Mouse (Mus musculus) heart, postnatal 0 days (tissue): Measurements from ENCODE around the gene Neil1. TPM values are rescaled to one million over a fixed set of nuclear protein-coding genes. Genes with fewer than 3 reads are reported as not detected.

Source experiments
- ATAC-seq: fragments of 200-750 bp; cut with Nextera tagmentation; 2 replicates; pipeline ENCODE4 v1.8.0; 2017; ENCODE audit warnings: low read depth, moderate number of reproducible peaks, moderate library complexity; ENCODE audit not compliant: insufficient read depth
- DNase-seq: peaks from one replicate; pipeline ENCODE4 v3.0.0-alpha.2; 2016; ENCODE audit warnings: low spot score
- H3K27ac ChIP-seq: fragments of 300-500 bp; sonication (generic); 2 replicates; pipeline ENCODE4 v1.5.1; 2014; ENCODE audit warnings: low read depth, mild to moderate bottlenecking
- H3K27me3 ChIP-seq: fragments of 300-500 bp; sonication (generic); 2 replicates; pipeline ENCODE4 v1.6.1; 2014; ENCODE audit warnings: low read length, mixed read lengths; ENCODE audit not compliant: control insufficient read depth, insufficient read depth
- H3K36me3 ChIP-seq: fragments of 300-500 bp; sonication (generic); replicated peaks from 2 replicates; pipeline ENCODE4 v1.6.1; 2014; ENCODE audit warnings: low read length, mixed read lengths; ENCODE audit not compliant: control insufficient read depth, insufficient read depth
- H3K4me1 ChIP-seq: fragments of 300-500 bp; sonication (generic); 2 replicates; pipeline ENCODE4 v1.6.1; 2014; ENCODE audit warnings: antibody characterized with exemption; ENCODE audit not compliant: control insufficient read depth, insufficient read depth
- H3K4me2 ChIP-seq: fragments of 300-500 bp; sonication (generic); 2 replicates; pipeline ENCODE4 v1.6.1; 2014; ENCODE audit warnings: low read depth, mild to moderate bottlenecking, low read length, moderate library complexity
- H3K4me3 ChIP-seq: fragments of 300-500 bp; sonication (generic); 2 replicates; pipeline ENCODE4 v1.5.1; 2014; ENCODE audit warnings: low read depth, low read length
- H3K9ac ChIP-seq: fragments of 300-500 bp; sonication (generic); replicated peaks from 2 replicates; pipeline ENCODE4 v1.6.1; 2014; ENCODE audit warnings: low read depth, low read length, mixed read lengths
- H3K9me3 ChIP-seq: fragments of 300-500 bp; sonication (generic); replicated peaks from 2 replicates; pipeline ENCODE4 v1.6.1; 2016; ENCODE audit warnings: low read length; ENCODE audit not compliant: control insufficient read depth
- CTCF ChIP-seq: IDR thresholded peaks from 2 replicates; pipeline ENCODE4 v1.5.1; 2016; ENCODE audit warnings: antibody characterized with exemption, control low read depth, low read depth
- EP300 ChIP-seq: IDR thresholded peaks from 2 replicates; pipeline ENCODE4 v1.6.1; 2016; ENCODE audit warnings: antibody characterized with exemption, low read depth
- WGBS: fragments of 180-500 bp; shearing (Covaris S2); extraction: QIAGEN DNeasy Blood & Tissue Kit; methylation state at CpG from one replicate; pipeline ENCODE4 v1.1.7; 2014; 5-methylcytosine and 5-hydroxymethylcytosine counted together
- polyA plus RNA-seq: library from polyadenylated mRNA; unstranded; fragments of >200 nt; fragmentation: Nextera tagmentation; extraction: Ambion mirVana; gene quantifications from 2 replicates; pipeline ENCODE4 v1.2.1, GENCODE M21; 2015
- total RNA-seq: library from RNA; depleted of rRNA; stranded (reverse); fragments of >200 nt; gene quantifications from 2 replicates; pipeline ENCODE4 v1.2.3, GENCODE M21; 2014; ENCODE audit warnings: low replicate concordance; rRNA removed

The Neil1 gene
- total RNA-seq = 10.3 and 13.6 TPM in 2 replicates
- polyA plus RNA-seq = 5.1 and 5.9 TPM in 2 replicates

GRCm38 (mm10) chr9:57148144-57148878 lies at the start of gene Neil1:
TSS of gene Neil1 (minus strand) at chr9:57148305.
- peak within 1 kb of the TSS; percentile 56 for H3K4me3 ChIP-seq
- TF ChIP-seq CTCF (no peak), EP300 (peak; percentile 50; the same call in 1 of the 2 replicates)
- peaks cover 6% of the 10 kb centered on the region for H3K4me1 ChIP-seq
- no peaks in the 10 kb centered on the region for H3K27me3 ChIP-seq
- H3K27ac ChIP-seq = peak within 1 kb of the TSS; percentile 82
- 1% methylated on average over 27 of the region's 27 CpGs for WGBS
- H3K9me3 ChIP-seq = no peaks in the 10 kb centered on the region
- H3K4me2 ChIP-seq = peak within 1 kb of the TSS; percentile 74
- ATAC-seq (peak; percentile 88), DNase-seq (peak; percentile 93)
- peaks cover under 1% of the 10 kb centered on the region; the same call in 1 of the 2 replicates for H3K36me3 ChIP-seq
- H3K9ac ChIP-seq = peak within 1 kb of the TSS; percentile 58

GRCm38 (mm10) chr9:57197414-57197813 lies 49.3 kb upstream of the Neil1 start:
- DNase-seq = no peak
- Histone ChIP-seq H3K4me3 (no peak overlapping the region), H3K27me3 (no peaks in the 10 kb centered on the region), H3K4me2 (no peak overlapping the region), H3K27ac (no peak overlapping the region), H3K9me3 (no peaks in the 10 kb centered on the region), H3K36me3 (no peaks in the 10 kb centered on the region), H3K9ac (no peak overlapping the region), H3K4me1 (no peaks in the 10 kb centered on the region)
- WGBS = 68% methylated on average over 8 of the region's 8 CpGs
- no peak for ATAC-seq
- no peak for TF ChIP-seq CTCF
- TF ChIP-seq EP300 = no peak

- H3K9ac ChIP-seq = no peak overlapping the region
- no peaks in the 10 kb centered on the region for H3K36me3 ChIP-seq
- no peaks in the 10 kb centered on the region for H3K27me3 ChIP-seq
- ATAC-seq (no peak), DNase-seq (no peak)
- 58% methylated on average over 3 of the region's 3 CpGs for WGBS
- no peaks in the 10 kb centered on the region for H3K9me3 ChIP-seq
- TF ChIP-seq EP300 (no peak), CTCF (no peak)
- H3K27ac ChIP-seq = no peak overlapping the region
- no peak overlapping the region for H3K4me2 ChIP-seq
- H3K4me1 ChIP-seq = no peaks in the 10 kb centered on the region
- H3K4me3 ChIP-seq = no peak overlapping the region
These were observed 48.6 kb upstream of the Neil1 start for GRCm38 (mm10) chr9:57196708-57197107.

DNA sequence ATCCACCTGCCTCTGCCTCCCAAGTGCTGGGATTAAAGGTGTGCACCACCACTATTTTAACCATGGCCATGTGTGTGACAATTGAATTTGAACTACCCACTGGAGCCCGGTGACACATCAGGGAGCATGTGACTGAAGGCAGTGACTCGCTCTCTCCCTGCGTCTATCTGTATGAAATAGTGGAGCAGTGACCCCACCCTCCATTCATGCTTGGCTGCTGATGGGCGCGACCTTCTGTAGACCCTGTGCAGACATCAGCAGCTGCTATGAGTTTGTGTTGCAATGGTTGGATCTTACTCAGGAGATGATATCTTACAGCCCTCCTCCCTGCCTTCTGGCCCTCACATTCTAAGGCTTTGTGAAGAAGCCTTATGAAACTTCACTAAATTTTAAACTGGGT lies 20.3 kb upstream of the Neil1 start:
- Histone ChIP-seq H3K36me3 (no peaks in the 10 kb centered on the region), H3K27ac (no peak overlapping the region), H3K9me3 (no peaks in the 10 kb centered on the region), H3K27me3 (no peaks in the 10 kb centered on the region), H3K9ac (no peak overlapping the region), H3K4me3 (no peak overlapping the region), H3K4me1 (no peaks in the 10 kb centered on the region), H3K4me2 (no peak overlapping the region)
- WGBS = 70% methylated on average over 5 of the region's 5 CpGs
- no peak for ATAC-seq
- DNase-seq = no peak
- TF ChIP-seq EP300 = no peak
- no peak for TF ChIP-seq CTCF

DNA sequence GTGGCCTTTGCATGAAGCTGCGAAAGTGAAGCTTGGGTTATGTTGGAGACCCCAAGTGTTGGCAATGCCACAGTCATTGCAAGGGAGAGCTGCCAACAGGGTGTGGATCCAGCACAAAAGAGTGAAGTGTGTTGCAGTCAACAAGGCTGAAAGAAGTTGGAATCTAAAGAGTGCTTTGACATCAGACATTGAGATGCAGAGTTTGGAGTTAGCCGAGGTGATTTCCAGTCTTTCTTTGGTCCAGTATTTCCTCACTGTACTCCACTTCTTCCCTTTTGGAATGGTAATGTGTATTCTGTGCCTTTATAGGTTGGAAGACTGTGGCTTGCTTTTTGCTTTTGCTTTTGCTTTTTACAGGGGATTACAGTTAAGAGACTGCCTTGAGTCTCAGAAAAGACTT lies 18.1 kb upstream of the Neil1 start:
- Histone ChIP-seq H3K9me3 (no peaks in the 10 kb centered on the region), H3K4me1 (no peaks in the 10 kb centered on the region), H3K27me3 (no peaks in the 10 kb centered on the region), H3K4me2 (no peak overlapping the region), H3K4me3 (no peak overlapping the region), H3K27ac (no peak overlapping the region), H3K36me3 (no peaks in the 10 kb centered on the region), H3K9ac (no peak overlapping the region)
- DNase-seq (no peak), ATAC-seq (no peak)
- no peak for TF ChIP-seq EP300
- TF ChIP-seq CTCF = no peak
- 74% methylated on average over 2 of the region's 2 CpGs for WGBS
